In the genomic region with DNA sequence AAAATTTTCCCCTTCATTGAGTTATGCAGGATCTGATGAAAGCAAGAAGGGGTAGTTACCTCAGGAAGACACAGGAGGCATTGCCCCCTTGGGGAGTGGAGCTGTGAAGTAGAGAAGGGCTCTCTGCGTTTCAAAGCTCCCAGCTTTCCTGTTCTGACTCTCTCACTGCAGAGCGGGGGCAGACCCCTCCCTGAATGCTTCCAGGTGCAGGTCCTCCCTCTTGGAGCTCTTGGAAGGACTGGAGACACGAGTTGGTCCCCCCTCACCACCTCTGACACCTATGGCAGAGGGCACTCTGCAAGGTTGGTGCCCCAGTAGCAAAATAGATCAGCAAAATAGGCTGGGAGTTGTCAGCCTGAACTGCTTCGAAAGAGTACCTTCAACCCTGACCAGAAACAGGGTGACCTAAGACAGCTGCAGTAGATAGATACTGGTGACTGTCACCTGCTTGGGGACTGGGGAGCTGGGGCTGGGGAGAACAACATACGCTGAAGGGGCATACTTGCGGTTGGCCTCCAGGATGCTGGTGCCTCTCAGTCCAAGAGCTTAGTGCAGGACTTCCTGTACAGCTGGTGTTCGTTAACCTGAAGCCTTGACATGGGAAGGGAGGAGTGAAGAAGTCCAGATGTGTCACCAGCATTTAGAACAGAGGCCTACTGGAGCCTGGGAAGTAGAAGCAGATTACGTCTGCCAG, we compare ENCODE assay signal across 9 mouse cellular contexts. TPM values are rescaled to one million over a fixed set of nuclear protein-coding genes. Genes with fewer than 3 reads are reported as not detected.
DNase-seq lines count a peak whose midpoint lies in the region; ATAC-seq lines count a peak whose summit lies in the region.
"Had no signal": no experiment of that assay in that cellular context is flagged by ENCODE, and none has a peak within 500 bp of the region (broad histone marks: within the 10 kb centered on the region; RNA-seq: fewer than 3 reads in every experiment).

No protein-coding gene starts in this region.

- H3K9ac ChIP-seq in embryonic facial prominence, embryonic 15.5 days, result no peak overlapping the region
- peak overlapping the region; percentile 57 for H3K9ac ChIP-seq in liver, embryonic 12.5 days
- no peak overlapping the region for H3K9ac ChIP-seq in midbrain, embryonic 16.5 days (ENCODE audit: low read depth, low read length)
- H3K9ac ChIP-seq: hindbrain, embryonic 15.5 days had no signal

- peaks cover 61% of the 10 kb centered on the region for H3K4me1 ChIP-seq in embryonic facial prominence, embryonic 15.5 days
- peaks cover 99% of the 10 kb centered on the region for H3K4me1 ChIP-seq in liver, embryonic 12.5 days
- peaks cover 6% of the 10 kb centered on the region; the same call in 1 of the 2 replicates for H3K4me1 ChIP-seq in midbrain, embryonic 16.5 days (ENCODE audit: control insufficient read depth, insufficient read depth, low read length)

- no peak for ATAC-seq in embryonic facial prominence, embryonic 15.5 days (ENCODE audit: insufficient number of reproducible peaks, low FRiP score, low TSS enrichment, low read depth)
- ATAC-seq in liver, embryonic 12.5 days, result peak; percentile 53
- ATAC-seq in inflammation-experienced regulatory T-cells, adult 6 months, result no peak
- no peak for ATAC-seq in midbrain, embryonic 16.5 days

- H3K27me3 ChIP-seq in embryonic facial prominence, embryonic 15.5 days, result no peaks in the 10 kb centered on the region
- H3K27me3 ChIP-seq in liver, embryonic 12.5 days (replicated peaks), result no peaks in the 10 kb centered on the region
- no peaks in the 10 kb centered on the region for H3K27me3 ChIP-seq in midbrain, embryonic 16.5 days (ENCODE audit: control insufficient read depth, insufficient read depth, low read depth, low read length)
- H3K27me3 ChIP-seq: hindbrain, embryonic 15.5 days had no signal

- peak overlapping the region; percentile 85 for H3K27ac ChIP-seq in embryonic facial prominence, embryonic 15.5 days (replicated peaks)
- peak overlapping the region; percentile 93 for H3K27ac ChIP-seq in liver, embryonic 12.5 days
- no peak overlapping the region for H3K27ac ChIP-seq in midbrain, embryonic 16.5 days (ENCODE audit: low read length)
- H3K27ac ChIP-seq: hindbrain, embryonic 15.5 days had no signal

- H3K9me3 ChIP-seq in embryonic facial prominence, embryonic 15.5 days (replicated peaks), result no peaks in the 10 kb centered on the region
- H3K9me3 ChIP-seq in liver, embryonic 12.5 days (replicated peaks), result peaks cover 8% of the 10 kb centered on the region; the same call in 1 of the 2 replicates
- no peaks in the 10 kb centered on the region for H3K9me3 ChIP-seq in midbrain, embryonic 16.5 days (replicated peaks; ENCODE audit: control insufficient read depth, low read length, poor library complexity, severe bottlenecking)
- H3K9me3 ChIP-seq: hindbrain, embryonic 15.5 days had no signal

- H3K4me2 ChIP-seq in embryonic facial prominence, embryonic 15.5 days (replicated peaks), result no peak overlapping the region
- peak overlapping the region; percentile 39 for H3K4me2 ChIP-seq in liver, embryonic 12.5 days
- no peak overlapping the region for H3K4me2 ChIP-seq in midbrain, embryonic 16.5 days (ENCODE audit: low read length)
- H3K4me2 ChIP-seq: hindbrain, embryonic 15.5 days had no signal

- H3K36me3 ChIP-seq in embryonic facial prominence, embryonic 15.5 days, result no peaks in the 10 kb centered on the region
- 0 out of 2 replicates have a peak, but pooled peaks cover 4% of the 10 kb centered on the region for H3K36me3 ChIP-seq in liver, embryonic 12.5 days
- no peaks in the 10 kb centered on the region for H3K36me3 ChIP-seq in midbrain, embryonic 16.5 days (ENCODE audit: control insufficient read depth, insufficient read depth, low read length)
- H3K36me3 ChIP-seq: hindbrain, embryonic 15.5 days had no signal

- DNase-seq in lung, postnatal 36 days, result peak; percentile 22
- DNase-seq in lung, postnatal 14 days, result no peak
- peak; percentile 65 for DNase-seq in thymus, postnatal 4 days
- no peak for DNase-seq in cerebellum, postnatal 10 days

- 26% methylated on average over 8 of the region's 8 CpGs for WGBS in embryonic facial prominence, embryonic 15.5 days
- 13% methylated on average over 8 of the region's 8 CpGs for WGBS in liver, embryonic 12.5 days (ENCODE audit: insufficient replicate concordance)
- WGBS in midbrain, embryonic 16.5 days, result 68% methylated on average over 8 of the region's 8 CpGs

- no peak overlapping the region for H3K4me3 ChIP-seq in embryonic facial prominence, embryonic 15.5 days (replicated peaks)
- H3K4me3 ChIP-seq in liver, embryonic 12.5 days, result no peak overlapping the region
- no peak overlapping the region for H3K4me3 ChIP-seq in midbrain, embryonic 16.5 days (ENCODE audit: low read depth, low read length)
- H3K4me3 ChIP-seq: hindbrain, embryonic 15.5 days had no signal

RNA-seq across cellular contexts. Expression of gene Ggta1, which starts 40.8 kb away (rescaled TPM):
- polyA plus RNA-seq in embryonic facial prominence, embryonic 15.5 days (2015; fragmentation: Nextera tagmentation; extraction: Ambion mirVana), result 33.5 and 38.3 TPM in 2 replicates
- 12.7 and 13.0 TPM in 2 replicates for polyA plus RNA-seq in liver, embryonic 12.5 days (2016; fragmentation: Nextera tagmentation; extraction: Ambion mirVana)
- 10 to 100 TPM; 17.5 to 19.2 (median 18.0) TPM for polyA plus RNA-seq in inflammation-experienced regulatory T-cells, adult 6 months (2017; shearing (Covaris generic))
- 6.1 and 6.4 TPM in 2 replicates for polyA plus RNA-seq in midbrain, embryonic 16.5 days (2015; fragmentation: Nextera tagmentation; extraction: Ambion mirVana)

RNA-seq across cellular contexts. Expression of gene Dab2ip, which starts 54.2 kb away (rescaled TPM):
- 67.9 and 72.0 TPM in 2 replicates for polyA plus RNA-seq in embryonic facial prominence, embryonic 15.5 days (2015; fragmentation: Nextera tagmentation; extraction: Ambion mirVana)
- polyA plus RNA-seq in liver, embryonic 12.5 days (2016; fragmentation: Nextera tagmentation; extraction: Ambion mirVana), result 8.6 and 13.1 TPM in 2 replicates
- under 1 TPM; 0.46 to 0.69 (median 0.54) TPM for polyA plus RNA-seq in inflammation-experienced regulatory T-cells, adult 6 months (2017; shearing (Covaris generic))
- polyA plus RNA-seq in midbrain, embryonic 16.5 days (2015; fragmentation: Nextera tagmentation; extraction: Ambion mirVana), result 33.2 and 46.1 TPM in 2 replicates

Comparison
In these comparisons a context has a peak if more than half of its experiments do, and no peak if none do; other contexts are left out.
1. DNase-seq: peak in lung, postnatal 36 days (single experiment) and thymus, postnatal 4 days (single experiment); none in lung, postnatal 14 days (single experiment) and cerebellum, postnatal 10 days (0 of 2).